In genomic region chr2:155630590-155631416, GRCm38 (mm10) we compare ENCODE assay signal across 10 mouse cellular contexts. TPM values are rescaled to one million over a fixed set of nuclear protein-coding genes. Genes with fewer than 3 reads are reported as not detected.
DNase-seq lines count a peak whose midpoint lies in the region; ATAC-seq and TF ChIP-seq lines count a peak whose summit lies in the region.
"Had no signal": no experiment of that assay in that cellular context is flagged by ENCODE, and none has a peak within 500 bp of the region (broad histone marks: within the 10 kb centered on the region; RNA-seq: fewer than 3 reads in every experiment).

No protein-coding gene starts in this region.

- 0 out of 2 replicates have a peak overlapping the region, but pooled peaks have one; percentile 9 for H3K4me2 ChIP-seq in midbrain, embryonic 13.5 days (replicated peaks)
- no peak overlapping the region for H3K4me2 ChIP-seq in stomach, postnatal 0 days (replicated peaks; ENCODE audit: low read depth)
- H3K4me2 ChIP-seq: lung, embryonic 15.5 days had no signal

- TF ChIP-seq EP300 in stomach, postnatal 0 days (optimal IDR thresholded peaks at IDR 0.05) = no peak

- TF ChIP-seq CTCF in stomach, postnatal 0 days (IDR thresholded peaks at IDR 0.05; ENCODE audit: low read depth) = no peak

- peak; percentile 63 to 76 for DNase-seq in adrenal gland, adult (ENCODE audit: inconsistent age in 2 of 2, low spot score in 1 of 2)
- DNase-seq in adrenal gland, postnatal 4 days (ENCODE audit: low spot score in 2 of 2) = no peak
- DNase-seq in left cerebral cortex, postnatal 36 days (ENCODE audit: low spot score in 2 of 2) = peak; percentile 36 to 44
- DNase-seq in left cerebral cortex, adult 11 months (ENCODE audit: low spot score) = no peak
- peak; percentile 44 for DNase-seq in embryo, embryonic 9.5 days (ENCODE audit: extremely low spot score)
- DNase-seq in stomach, postnatal 0 days (ENCODE audit: low spot score) = no peak
- DNase-seq in thymus, adult 18-20 months = no peak
- DNase-seq: kidney, adult 2 months had no signal

- no peak for ATAC-seq in midbrain, embryonic 13.5 days
- ATAC-seq in stomach, postnatal 0 days (ENCODE audit: low FRiP score, low TSS enrichment) = no peak

- intact Hi-C loops in left cerebral cortex, postnatal 36 days (cut with DNase I) = no loop called here

- no peaks in the 10 kb centered on the region for H3K9me3 ChIP-seq in midbrain, embryonic 13.5 days
- no peaks in the 10 kb centered on the region for H3K9me3 ChIP-seq in stomach, postnatal 0 days (ENCODE audit: control insufficient read depth, low read length)
- H3K9me3 ChIP-seq: lung, embryonic 15.5 days had no signal

- peaks cover 33% of the 10 kb centered on the region for H3K4me1 ChIP-seq in midbrain, embryonic 13.5 days (replicated peaks)
- H3K4me1 ChIP-seq in stomach, postnatal 0 days (replicated peaks; ENCODE audit: control insufficient read depth, insufficient read depth) = no peaks in the 10 kb centered on the region; the same call in 1 of the 2 replicates

- WGBS in midbrain, embryonic 13.5 days = 12% methylated on average over 43 of the region's 43 CpGs
- 54% methylated on average over 41 of the region's 43 CpGs for WGBS in stomach, postnatal 0 days

- H3K27ac ChIP-seq in midbrain, embryonic 13.5 days = 0 out of 2 replicates have a peak overlapping the region, but pooled peaks have one; percentile 26
- H3K27ac ChIP-seq in stomach, postnatal 0 days (replicated peaks) = no peak overlapping the region
- H3K27ac ChIP-seq: lung, embryonic 15.5 days had no signal

- peaks cover 88% of the 10 kb centered on the region for H3K27me3 ChIP-seq in midbrain, embryonic 13.5 days
- H3K27me3 ChIP-seq in stomach, postnatal 0 days (ENCODE audit: control insufficient read depth, insufficient read depth, low read length) = no peaks in the 10 kb centered on the region

- H3K36me3 ChIP-seq in midbrain, embryonic 13.5 days = peaks cover 57% of the 10 kb centered on the region
- peaks cover 24% of the 10 kb centered on the region; the same call in 1 of the 2 replicates for H3K36me3 ChIP-seq in stomach, postnatal 0 days (ENCODE audit: control insufficient read depth, insufficient read depth, low read length)

- peak overlapping the region; percentile 29; the same call in 1 of the 2 replicates for H3K9ac ChIP-seq in midbrain, embryonic 13.5 days (replicated peaks)
- H3K9ac ChIP-seq in stomach, postnatal 0 days (ENCODE audit: low read length) = no peak overlapping the region
- H3K9ac ChIP-seq: lung, embryonic 15.5 days had no signal

- no peak overlapping the region; the same call in 1 of the 2 replicates for H3K4me3 ChIP-seq in midbrain, embryonic 13.5 days (replicated peaks)
- H3K4me3 ChIP-seq in stomach, postnatal 0 days (ENCODE audit: low read depth, low read length) = no peak overlapping the region
- H3K4me3 ChIP-seq: lung, embryonic 15.5 days had no signal

RNA-seq across cellular contexts. Expression of gene Myh7b, which starts 19.8 kb away (rescaled TPM):
- total RNA-seq in adrenal gland, postnatal 4 days (2021) = 1 to 10 TPM in 1 of 2 experiments, under 1 TPM in 1; 0.62 to 1.8 TPM
- 1 to 10 TPM; 3.8 to 4.2 TPM for total RNA-seq in left cerebral cortex, postnatal 36 days (2021)
- polyA plus RNA-seq in midbrain, embryonic 13.5 days (2015; fragmentation: Nextera tagmentation; extraction: Ambion mirVana) = 0.97 and 1.1 TPM in 2 replicates
- polyA plus RNA-seq in stomach, postnatal 0 days (2015; fragmentation: Nextera tagmentation; extraction: Ambion mirVana) = 0.05 and 0.15 TPM in 2 replicates

RNA-seq across cellular contexts. Expression of gene Gss, which starts 38.2 kb away (rescaled TPM):
- 10 to 100 TPM; 38.7 to 39.6 TPM for total RNA-seq in adrenal gland, postnatal 4 days (2021)
- 10 to 100 TPM; 14.1 to 15.7 TPM for total RNA-seq in left cerebral cortex, postnatal 36 days (2021)
- 15.8 and 16.0 TPM in 2 replicates for polyA plus RNA-seq in midbrain, embryonic 13.5 days (2015; fragmentation: Nextera tagmentation; extraction: Ambion mirVana)
- 47.9 and 54.2 TPM in 2 replicates for polyA plus RNA-seq in stomach, postnatal 0 days (2015; fragmentation: Nextera tagmentation; extraction: Ambion mirVana)

Comparison
In these comparisons a context has a peak if more than half of its experiments do, and no peak if none do; other contexts are left out.
1. DNase-seq: peak in adrenal gland, adult (2 of 2), left cerebral cortex, postnatal 36 days (2 of 2) and embryo, embryonic 9.5 days (single experiment); none in adrenal gland, postnatal 4 days (0 of 2), left cerebral cortex, adult 11 months (single experiment), stomach, postnatal 0 days (single experiment) and thymus, adult 18-20 months (0 of 2).